Comparison of ENCODE assay signal across 8 mouse cellular contexts in genomic region chr10:126935556-126936381, GRCm38 (mm10). TPM values are rescaled to one million over a fixed set of nuclear protein-coding genes. Genes with fewer than 3 reads are reported as not detected.
DNase-seq lines count a peak whose midpoint lies in the region; ATAC-seq and TF ChIP-seq lines count a peak whose summit lies in the region.

No protein-coding gene starts in this region.

- peak overlapping the region; percentile 79 for H3K27ac ChIP-seq in forebrain, embryonic 10.5 days
- H3K27ac ChIP-seq in forebrain, embryonic 11.5 days (ENCODE audit: low read depth, low read length), result no peak overlapping the region
- H3K27ac ChIP-seq in lung, embryonic 16.5 days (ENCODE audit: low read length), result peak overlapping the region; percentile 61
- peak overlapping the region; percentile 98 for H3K27ac ChIP-seq in stomach, postnatal 0 days (replicated peaks)

- no peak for ATAC-seq in forebrain, embryonic 11.5 days (replicated peaks; ENCODE audit: low FRiP score)
- ATAC-seq in lung, embryonic 16.5 days (ENCODE audit: low read depth), result no peak
- ATAC-seq in stomach, postnatal 0 days (ENCODE audit: low FRiP score, low TSS enrichment), result peak; percentile 52

- intact Hi-C loops in left cerebral cortex, postnatal 25 days (cut with DNase I), result loop anchor here (1.0 kb wide), 1 partner anchor 22 kb away; no protein-coding TSS in a partner anchor

- peaks cover 16% of the 10 kb centered on the region for H3K9me3 ChIP-seq in forebrain, embryonic 10.5 days
- peaks cover 5% of the 10 kb centered on the region; the same call in 1 of the 2 replicates for H3K9me3 ChIP-seq in forebrain, embryonic 11.5 days (ENCODE audit: control insufficient read depth, low read length)
- H3K9me3 ChIP-seq in lung, embryonic 16.5 days (ENCODE audit: control insufficient read depth, low read length), result peaks cover 4% of the 10 kb centered on the region
- H3K9me3 ChIP-seq in stomach, postnatal 0 days (ENCODE audit: control insufficient read depth, low read length), result no peaks in the 10 kb centered on the region

- no peak overlapping the region for H3K4me3 ChIP-seq in forebrain, embryonic 10.5 days
- H3K4me3 ChIP-seq in forebrain, embryonic 11.5 days (ENCODE audit: low read depth, low read length), result no peak overlapping the region
- no peak overlapping the region for H3K4me3 ChIP-seq in lung, embryonic 16.5 days (ENCODE audit: low read length)
- no peak overlapping the region for H3K4me3 ChIP-seq in stomach, postnatal 0 days (ENCODE audit: low read depth, low read length)

- no peak for DNase-seq in forebrain, embryonic 10.5 days (ENCODE audit: extremely low spot score, low spot score)
- DNase-seq in forebrain, embryonic 11.5 days (ENCODE audit: low spot score), result no peak
- DNase-seq in lung, postnatal 14 days, result no peak
- DNase-seq in left cerebral cortex, postnatal 25 days (ENCODE audit: low spot score in 2 of 2), result peak; percentile 63 to 85
- DNase-seq in stomach, postnatal 0 days (ENCODE audit: low spot score), result peak; percentile 52
- no peak for DNase-seq in embryo, embryonic 9.5 days (ENCODE audit: extremely low spot score)
- DNase-seq in spleen, postnatal 10 days (ENCODE audit: low spot score in 2 of 2), result no peak

- no peak overlapping the region for H3K4me2 ChIP-seq in forebrain, embryonic 11.5 days (ENCODE audit: low read depth, low read length, severe bottlenecking)
- H3K4me2 ChIP-seq in lung, embryonic 16.5 days (ENCODE audit: low read depth, low read length), result no peak overlapping the region
- H3K4me2 ChIP-seq in stomach, postnatal 0 days (replicated peaks; ENCODE audit: low read depth), result peak overlapping the region; percentile 32; the same call in 1 of the 2 replicates

- TF ChIP-seq CTCF in stomach, postnatal 0 days (IDR thresholded peaks at IDR 0.05; ENCODE audit: low read depth), result no peak

- H3K36me3 ChIP-seq in forebrain, embryonic 10.5 days (replicated peaks), result no peaks in the 10 kb centered on the region
- no peaks in the 10 kb centered on the region for H3K36me3 ChIP-seq in forebrain, embryonic 11.5 days (ENCODE audit: control insufficient read depth, insufficient read depth, low read length)
- H3K36me3 ChIP-seq in lung, embryonic 16.5 days (ENCODE audit: control insufficient read depth, insufficient read depth, low read length), result no peaks in the 10 kb centered on the region
- no peaks in the 10 kb centered on the region for H3K36me3 ChIP-seq in stomach, postnatal 0 days (ENCODE audit: control insufficient read depth, insufficient read depth, low read length)

- 66% methylated on average over 18 of the region's 18 CpGs for WGBS in forebrain, embryonic 10.5 days
- WGBS in forebrain, embryonic 11.5 days, result 67% methylated on average over 18 of the region's 18 CpGs
- WGBS in lung, embryonic 16.5 days, result 35% methylated on average over 18 of the region's 18 CpGs
- 21% methylated on average over 18 of the region's 18 CpGs for WGBS in stomach, postnatal 0 days

- peaks cover 31% of the 10 kb centered on the region for H3K4me1 ChIP-seq in forebrain, embryonic 10.5 days
- peaks cover 3% of the 10 kb centered on the region; the same call in 1 of the 2 replicates for H3K4me1 ChIP-seq in forebrain, embryonic 11.5 days (replicated peaks; ENCODE audit: control insufficient read depth, insufficient read depth, low read length)
- peaks cover 19% of the 10 kb centered on the region for H3K4me1 ChIP-seq in lung, embryonic 16.5 days (replicated peaks; ENCODE audit: control insufficient read depth, insufficient read depth, low read length)
- peaks cover 21% of the 10 kb centered on the region for H3K4me1 ChIP-seq in stomach, postnatal 0 days (replicated peaks; ENCODE audit: control insufficient read depth, insufficient read depth)

- H3K27me3 ChIP-seq in forebrain, embryonic 10.5 days (ENCODE audit: poor library complexity, severe bottlenecking), result no peaks in the 10 kb centered on the region
- H3K27me3 ChIP-seq in forebrain, embryonic 11.5 days (ENCODE audit: control insufficient read depth, insufficient read depth, low read length), result no peaks in the 10 kb centered on the region
- no peaks in the 10 kb centered on the region for H3K27me3 ChIP-seq in lung, embryonic 16.5 days (ENCODE audit: control insufficient read depth, insufficient read depth, low read depth, low read length)
- no peaks in the 10 kb centered on the region for H3K27me3 ChIP-seq in stomach, postnatal 0 days (ENCODE audit: control insufficient read depth, insufficient read depth, low read length)

- H3K9ac ChIP-seq in forebrain, embryonic 11.5 days (ENCODE audit: low read length), result no peak overlapping the region
- H3K9ac ChIP-seq in lung, embryonic 16.5 days (ENCODE audit: low read length), result peak overlapping the region; percentile 40; the same call in 1 of the 2 replicates
- peak overlapping the region; percentile 57 for H3K9ac ChIP-seq in stomach, postnatal 0 days (ENCODE audit: low read length)

- no peak for TF ChIP-seq EP300 in stomach, postnatal 0 days (optimal IDR thresholded peaks at IDR 0.05)

RNA-seq across cellular contexts. Expression of gene Atp23, which starts 34.6 kb away (rescaled TPM):
- 19.9 and 21.2 TPM in 2 replicates for polyA plus RNA-seq in forebrain, embryonic 10.5 days (2016; fragmentation: Nextera tagmentation; extraction: Ambion mirVana)
- 15.5 and 23.2 TPM in 2 replicates for polyA plus RNA-seq in forebrain, embryonic 11.5 days (2014; fragmentation: Nextera tagmentation; extraction: Ambion mirVana)
- polyA plus RNA-seq in lung, embryonic 16.5 days (2015; fragmentation: Nextera tagmentation; extraction: Ambion mirVana), result 13.8 and 14.0 TPM in 2 replicates
- 1 to 10 TPM; 9.2 to 9.7 TPM for total RNA-seq in left cerebral cortex, postnatal 25 days (2021)
- polyA plus RNA-seq in stomach, postnatal 0 days (2015; fragmentation: Nextera tagmentation; extraction: Ambion mirVana), result 9.1 and 10.3 TPM in 2 replicates

RNA-seq across cellular contexts. Expression of gene Ctdsp2, which starts 42.7 kb away (rescaled TPM):
- 42.3 and 42.5 TPM in 2 replicates for polyA plus RNA-seq in forebrain, embryonic 10.5 days (2016; fragmentation: Nextera tagmentation; extraction: Ambion mirVana)
- 58.8 and 63.2 TPM in 2 replicates for polyA plus RNA-seq in forebrain, embryonic 11.5 days (2014; fragmentation: Nextera tagmentation; extraction: Ambion mirVana)
- 66.2 and 72.0 TPM in 2 replicates for polyA plus RNA-seq in lung, embryonic 16.5 days (2015; fragmentation: Nextera tagmentation; extraction: Ambion mirVana)
- 10 to 100 TPM; 69.2 to 80.7 TPM for total RNA-seq in left cerebral cortex, postnatal 25 days (2021)
- polyA plus RNA-seq in stomach, postnatal 0 days (2015; fragmentation: Nextera tagmentation; extraction: Ambion mirVana), result 29.1 and 33.0 TPM in 2 replicates

Comparison
In these comparisons a context has a peak if more than half of its experiments do, and no peak if none do; other contexts are left out.
1. DNase-seq: peak in left cerebral cortex, postnatal 25 days (2 of 2) and stomach, postnatal 0 days (single experiment); none in forebrain, embryonic 10.5 days (single experiment), forebrain, embryonic 11.5 days (single experiment), lung, postnatal 14 days (single experiment), embryo, embryonic 9.5 days (single experiment) and spleen, postnatal 10 days (0 of 2).